Mouse (Mus musculus): ENCODE data around the gene Nrgn. TPM values are rescaled to one million over a fixed set of nuclear protein-coding genes. Genes with fewer than 3 reads are reported as not detected.

Nrgn gene
- polyA plus RNA-seq, 1 experiment from 2014 or later, result 2.6 TPM

DNA sequence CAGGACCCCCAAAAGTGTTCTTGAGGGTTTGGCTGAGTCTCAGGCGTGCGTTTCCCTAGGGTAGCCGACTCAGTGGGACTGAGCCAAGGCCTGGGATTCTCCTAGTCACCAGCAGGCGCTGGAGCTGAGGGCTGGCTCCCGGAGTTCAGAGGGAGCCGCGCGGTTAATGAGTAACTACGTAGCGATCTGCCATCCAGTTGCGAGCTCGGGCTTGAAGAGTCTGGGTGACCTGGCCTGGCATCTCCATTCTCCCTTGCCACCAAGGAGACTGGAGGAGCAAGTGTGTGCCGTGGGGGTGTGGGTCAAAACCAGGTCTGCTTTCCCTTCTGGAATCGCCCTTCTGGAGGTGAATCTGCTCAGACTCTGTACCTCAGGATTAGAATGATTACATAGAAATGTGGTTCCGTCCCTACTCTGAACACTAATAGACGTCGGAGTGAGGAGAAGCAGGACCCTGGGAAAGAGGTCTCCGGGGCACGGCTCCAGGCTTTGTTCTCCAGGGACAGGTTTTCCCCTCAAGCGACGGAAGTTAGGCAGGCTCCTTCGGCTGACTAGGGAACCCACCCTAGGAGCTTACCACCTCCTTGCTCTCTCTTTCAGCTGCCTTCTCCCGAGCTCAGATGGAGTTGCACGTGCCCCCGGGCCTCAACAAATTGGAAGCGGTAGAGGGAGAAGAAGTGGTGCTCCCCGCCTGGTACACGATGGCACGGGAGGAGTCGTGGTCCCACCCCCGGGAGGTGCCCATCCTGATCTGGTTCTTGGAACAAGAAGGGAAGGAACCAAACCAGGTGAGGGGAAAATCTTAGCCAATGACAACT, 21.6 kb downstream of the Nrgn start:
- Histone ChIP-seq H3K9me3 (no peaks in the 10 kb centered on the region), H3K36me3 (peaks cover 6% of the 10 kb centered on the region; the same call in 1 of the 2 replicates), H3K4me1 (replicated peaks) (peaks cover 35% of the 10 kb centered on the region), H3K27me3 (ENCODE audit: insufficient read depth, poor library complexity, severe bottlenecking) (peaks cover 79% of the 10 kb centered on the region), H3K4me3 (peak overlapping the region; percentile 48), H3K27ac (0 out of 2 replicates have a peak overlapping the region, but pooled peaks have one; percentile 23)
- peak; percentile 58 for DNase-seq (ENCODE audit: low spot score)
- 2% methylated on average over 31 of the region's 31 CpGs for WGBS

- H3K36me3 ChIP-seq, result peaks cover 15% of the 10 kb centered on the region
- H3K4me1 ChIP-seq (replicated peaks), result peaks cover 35% of the 10 kb centered on the region
- DNase-seq (ENCODE audit: low spot score), result peak; percentile 55
- peaks cover 87% of the 10 kb centered on the region for H3K27me3 ChIP-seq (ENCODE audit: insufficient read depth, poor library complexity, severe bottlenecking)
- H3K4me3 ChIP-seq, result peak overlapping the region; percentile 48
- peak overlapping the region; percentile 29; the same call in 1 of the 2 replicates for H3K27ac ChIP-seq
- WGBS, result under 1% methylated on average over 32 of the region's 32 CpGs
- H3K9me3 ChIP-seq, result no peaks in the 10 kb centered on the region
These were observed 22.4 kb downstream of the Nrgn start for GRCm38 (mm10) chr9:37530031-37530887.

GRCm38 (mm10) chr9:37528225-37528970, 24.3 kb downstream of the Nrgn start:
- Histone ChIP-seq H3K9me3 (no peaks in the 10 kb centered on the region), H3K27me3 (ENCODE audit: insufficient read depth, poor library complexity, severe bottlenecking) (peaks cover 81% of the 10 kb centered on the region), H3K27ac (0 out of 2 replicates have a peak overlapping the region, but pooled peaks have one; percentile 3), H3K4me1 (replicated peaks) (peaks cover 35% of the 10 kb centered on the region), H3K36me3 (peaks cover 32% of the 10 kb centered on the region), H3K4me3 (peak overlapping the region; percentile 42)
- DNase-seq (ENCODE audit: low spot score), result no peak
- WGBS, result 18% methylated on average over 9 of the region's 9 CpGs

GRCm38 (mm10) chr9:37527396-37528224, 25.1 kb downstream of the Nrgn start, which contains the start of gene Esam:
TSS of gene Esam (plus strand) at chr9:37528078.
- Histone ChIP-seq H3K9me3 (no peaks in the 10 kb centered on the region), H3K27me3 (ENCODE audit: insufficient read depth, poor library complexity, severe bottlenecking) (peaks cover 73% of the 10 kb centered on the region), H3K36me3 (peaks cover 40% of the 10 kb centered on the region), H3K27ac (0 out of 2 replicates have a peak within 1 kb of the TSS, but pooled peaks have one; percentile 3), H3K4me3 (peak within 1 kb of the TSS; percentile 42), H3K4me1 (replicated peaks) (peaks cover 35% of the 10 kb centered on the region)
- 2% methylated on average over 41 of the region's 41 CpGs for WGBS
- peak; percentile 50 for DNase-seq (ENCODE audit: low spot score)

- no peaks in the 10 kb centered on the region for H3K9me3 ChIP-seq
- H3K4me1 ChIP-seq (replicated peaks), result peaks cover 35% of the 10 kb centered on the region
- WGBS, result 20% methylated on average over 21 of the region's 21 CpGs
- peak; percentile 30 for DNase-seq (ENCODE audit: low spot score)
- peak overlapping the region; percentile 42; the same call in 1 of the 2 replicates for H3K4me3 ChIP-seq
- H3K27ac ChIP-seq, result no peak overlapping the region
- peaks cover 49% of the 10 kb centered on the region for H3K36me3 ChIP-seq
- peaks cover 64% of the 10 kb centered on the region for H3K27me3 ChIP-seq (ENCODE audit: insufficient read depth, poor library complexity, severe bottlenecking)
These were observed 26.0 kb downstream of the Nrgn start for GRCm38 (mm10) chr9:37526443-37527395.

DNA sequence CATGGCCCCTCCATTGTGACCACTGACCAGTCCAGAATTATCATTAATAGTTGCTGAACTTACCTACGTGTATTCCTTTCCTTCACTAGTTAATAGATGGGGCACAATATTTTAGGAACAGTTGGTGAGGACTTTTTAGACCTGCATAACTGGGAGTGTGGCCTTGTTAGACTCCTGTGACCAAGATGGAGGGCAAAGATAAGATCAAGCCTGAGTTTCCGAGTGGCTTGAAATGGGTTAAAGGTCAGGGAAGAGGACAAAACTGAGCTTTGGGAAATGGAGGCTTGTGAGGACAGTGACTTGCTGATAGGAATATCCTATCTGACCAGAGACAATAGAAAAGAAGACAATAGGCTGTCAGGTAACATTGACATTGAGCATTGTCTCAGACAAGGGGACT, 27.2 kb downstream of the Nrgn start:
- peaks cover 59% of the 10 kb centered on the region for H3K36me3 ChIP-seq
- H3K4me3 ChIP-seq, result no peak overlapping the region
- H3K4me1 ChIP-seq (replicated peaks), result peaks cover 24% of the 10 kb centered on the region
- H3K27me3 ChIP-seq (ENCODE audit: insufficient read depth, poor library complexity, severe bottlenecking), result peaks cover 51% of the 10 kb centered on the region
- 86% methylated on average over 2 of the region's 2 CpGs for WGBS
- no peak overlapping the region for H3K27ac ChIP-seq
- DNase-seq (ENCODE audit: low spot score), result no peak
- H3K9me3 ChIP-seq, result no peaks in the 10 kb centered on the region

DNA sequence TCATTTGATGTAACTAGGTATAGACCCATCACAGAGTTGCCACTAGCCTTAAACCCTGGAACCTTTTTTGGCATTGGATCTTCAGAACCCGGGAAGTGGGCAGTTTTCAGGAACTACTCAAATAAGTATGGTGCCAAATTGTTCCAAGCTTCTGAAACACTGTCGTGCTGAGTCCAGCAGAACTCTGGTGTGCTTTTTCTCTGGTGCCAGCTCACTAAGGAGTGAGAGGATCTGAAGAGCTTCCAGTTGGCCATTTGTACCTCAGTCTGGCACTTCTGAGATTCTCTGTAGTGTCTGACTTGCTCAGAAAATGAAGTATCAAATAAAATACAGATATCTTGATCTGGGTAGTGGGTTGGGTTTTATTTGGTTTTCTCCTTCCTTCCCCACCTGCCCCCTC, 32.7 kb downstream of the Nrgn start:
- H3K9me3 ChIP-seq, result no peaks in the 10 kb centered on the region
- H3K4me3 ChIP-seq, result no peak overlapping the region
- H3K4me1 ChIP-seq (replicated peaks), result no peaks in the 10 kb centered on the region
- no peaks in the 10 kb centered on the region for H3K27me3 ChIP-seq (ENCODE audit: insufficient read depth, poor library complexity, severe bottlenecking)
- H3K27ac ChIP-seq, result no peak overlapping the region
- WGBS, result 96% methylated on average over 2 of the region's 2 CpGs
- no peak for DNase-seq (ENCODE audit: low spot score)
- H3K36me3 ChIP-seq, result peaks cover 69% of the 10 kb centered on the region

- no peak for DNase-seq (ENCODE audit: low spot score)
- Histone ChIP-seq H3K4me3 (no peak overlapping the region), H3K4me1 (replicated peaks) (no peaks in the 10 kb centered on the region), H3K9me3 (no peaks in the 10 kb centered on the region), H3K27ac (no peak overlapping the region), H3K27me3 (ENCODE audit: insufficient read depth, poor library complexity, severe bottlenecking) (no peaks in the 10 kb centered on the region), H3K36me3 (peaks cover 59% of the 10 kb centered on the region)
- 92% methylated on average over 8 of the region's 8 CpGs for WGBS
These were observed 33.7 kb downstream of the Nrgn start for GRCm38 (mm10) chr9:37518991-37519390.

DNA sequence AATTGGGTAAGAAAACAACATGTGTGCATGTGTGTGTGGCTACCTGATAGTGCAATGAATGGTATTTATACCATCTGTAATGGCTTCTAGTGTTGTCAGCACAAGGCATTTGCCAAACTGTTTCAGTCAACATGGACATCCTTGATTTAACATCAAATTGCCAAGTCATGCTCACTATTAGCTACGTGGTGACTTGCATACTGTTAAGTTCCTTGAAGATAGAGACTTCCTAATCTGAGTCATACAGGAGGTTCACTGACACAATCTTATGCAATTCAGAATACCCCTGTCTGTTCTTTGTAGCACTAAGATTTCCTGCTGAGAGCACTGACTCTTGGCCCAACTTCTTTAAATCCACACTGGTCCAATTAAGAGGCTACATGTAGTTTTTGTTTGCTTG, 35.2 kb downstream of the Nrgn start:
- H3K4me1 ChIP-seq (replicated peaks), result no peaks in the 10 kb centered on the region
- no peak overlapping the region for H3K27ac ChIP-seq
- peaks cover 45% of the 10 kb centered on the region for H3K36me3 ChIP-seq
- WGBS, result 94% methylated on average over 1 of the region's 1 CpGs
- H3K27me3 ChIP-seq (ENCODE audit: insufficient read depth, poor library complexity, severe bottlenecking), result no peaks in the 10 kb centered on the region
- no peaks in the 10 kb centered on the region for H3K9me3 ChIP-seq
- H3K4me3 ChIP-seq, result no peak overlapping the region
- no peak for DNase-seq (ENCODE audit: low spot score)

- H3K9me3 ChIP-seq, result no peaks in the 10 kb centered on the region
- H3K27ac ChIP-seq, result no peak overlapping the region
- no peaks in the 10 kb centered on the region for H3K27me3 ChIP-seq (ENCODE audit: insufficient read depth, poor library complexity, severe bottlenecking)
- H3K4me1 ChIP-seq (replicated peaks), result no peaks in the 10 kb centered on the region
- 94% methylated on average over 3 of the region's 3 CpGs for WGBS
- H3K4me3 ChIP-seq, result no peak overlapping the region
- DNase-seq (ENCODE audit: low spot score), result no peak
- H3K36me3 ChIP-seq, result peaks cover 17% of the 10 kb centered on the region
These were observed 38.2 kb downstream of the Nrgn start for GRCm38 (mm10) chr9:37514456-37514855.

DNA sequence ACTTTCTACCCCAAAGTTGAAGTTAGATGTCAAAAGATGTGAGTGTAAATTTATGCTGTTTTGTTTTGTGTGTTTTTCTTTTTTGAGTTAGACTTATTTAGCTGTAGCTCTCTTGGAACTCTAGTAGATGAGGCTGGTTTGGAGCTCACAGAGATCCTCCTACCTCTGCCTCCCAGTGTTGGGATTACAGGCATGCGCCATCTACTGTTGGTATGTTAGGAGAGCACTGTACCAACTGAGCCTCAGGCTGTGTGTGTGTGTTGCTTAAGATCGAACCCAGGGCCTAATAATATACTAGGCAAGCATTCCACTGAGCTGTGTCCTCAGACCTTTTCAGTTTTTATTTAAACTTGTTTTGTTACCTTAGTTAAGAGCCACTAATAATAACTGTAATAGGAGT, 40.6 kb downstream of the Nrgn start:
- no peak overlapping the region for H3K27ac ChIP-seq
- no peaks in the 10 kb centered on the region for H3K36me3 ChIP-seq
- no peak overlapping the region for H3K4me3 ChIP-seq
- H3K9me3 ChIP-seq, result no peaks in the 10 kb centered on the region
- no peak for DNase-seq (ENCODE audit: low spot score)
- no peaks in the 10 kb centered on the region for H3K27me3 ChIP-seq (ENCODE audit: insufficient read depth, poor library complexity, severe bottlenecking)
- H3K4me1 ChIP-seq (replicated peaks), result no peaks in the 10 kb centered on the region
- 92% methylated on average over 2 of the region's 2 CpGs for WGBS

All from hindbrain, embryonic 10.5 days (tissue).